Mouse (Mus musculus): ENCODE measurements around the gene Sox12. TPM values are rescaled to one million over a fixed set of nuclear protein-coding genes. Genes with fewer than 3 reads are reported as not detected.
"Not testable (repeated sequence)": the region's sequence is repeated elsewhere in the genome, so short reads cannot be mapped to it uniquely, and the experiment has no call there.

Gene Sox12
- total RNA-seq, 2 experiments from 2014 or later: 16.5 to 19.5 TPM

GRCm38 (mm10) chr2:152363245-152364147 lies 34.4 kb downstream of the Sox12 start:
- Histone ChIP-seq H3K27ac (no peak overlapping the region), H3K4me3 (no peak overlapping the region; the same call in 1 of the 2 replicates)
- DNase-seq (ENCODE audit: low spot score in 2 of 2): peak; percentile 66 to 67
- peak; percentile 72 for TF ChIP-seq CTCF (conservative IDR thresholded peaks at IDR 0.05)

GRCm38 (mm10) chr2:152361193-152361592 lies 36.7 kb downstream of the Sox12 start:
- TF ChIP-seq CTCF (conservative IDR thresholded peaks at IDR 0.05): no peak
- H3K4me3 ChIP-seq: no peak overlapping the region
- H3K27ac ChIP-seq: no peak overlapping the region
- DNase-seq (ENCODE audit: low spot score in 2 of 2): no peak

GRCm38 (mm10) chr2:152360271-152360775 lies 37.5 kb downstream of the Sox12 start:
- no peak overlapping the region for H3K4me3 ChIP-seq
- no peak for DNase-seq (ENCODE audit: low spot score in 2 of 2)
- H3K27ac ChIP-seq: 0 out of 2 replicates have a peak overlapping the region, but pooled peaks have one; percentile 43
- no peak for TF ChIP-seq CTCF (conservative IDR thresholded peaks at IDR 0.05)

GRCm38 (mm10) chr2:152359616-152360015 lies 38.2 kb downstream of the Sox12 start:
- TF ChIP-seq CTCF (conservative IDR thresholded peaks at IDR 0.05): no peak
- no peak for DNase-seq (ENCODE audit: low spot score in 2 of 2)

GRCm38 (mm10) chr2:152358977-152359376 lies 38.9 kb downstream of the Sox12 start:
- not testable (repeated sequence) for DNase-seq (ENCODE audit: low spot score in 2 of 2); H3K27ac ChIP-seq; H3K4me3 ChIP-seq
- peak; percentile 40 for TF ChIP-seq CTCF (conservative IDR thresholded peaks at IDR 0.05)

More at GRCm38 (mm10) chr2:152359616-152360015, 38.2 kb downstream of the Sox12 start:
- no peak overlapping the region for H3K4me3 ChIP-seq
- H3K27ac ChIP-seq: no peak overlapping the region

DNA sequence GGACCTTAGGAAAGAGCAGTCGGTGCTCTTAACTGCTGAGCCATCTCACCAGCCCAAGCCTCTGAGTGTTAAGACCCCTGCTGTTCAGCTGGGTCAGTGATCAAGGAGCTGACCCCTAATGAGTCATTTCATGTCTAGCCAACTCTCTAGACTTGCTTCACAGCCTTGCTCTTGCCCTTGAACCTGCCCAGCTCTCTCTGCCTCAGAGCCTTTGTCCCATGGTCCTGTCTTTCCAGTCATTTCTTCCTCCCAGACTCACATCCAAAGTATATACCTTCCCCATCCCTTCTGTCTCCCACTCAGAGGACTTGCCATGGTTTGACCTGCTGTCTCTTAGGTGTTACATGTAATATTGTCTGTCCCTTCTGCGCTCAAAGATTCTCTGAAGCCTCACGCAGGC lies 40.6 kb downstream of the Sox12 start:
- no peak for TF ChIP-seq CTCF (conservative IDR thresholded peaks at IDR 0.05)
- no peak overlapping the region for H3K4me3 ChIP-seq
- H3K27ac ChIP-seq: no peak overlapping the region
- no peak for DNase-seq (ENCODE audit: low spot score in 2 of 2)

GRCm38 (mm10) chr2:152349842-152350540 lies 47.9 kb downstream of the Sox12 start:
- no peak for TF ChIP-seq CTCF (conservative IDR thresholded peaks at IDR 0.05)
- H3K27ac ChIP-seq: no peak overlapping the region
- no peak for DNase-seq (ENCODE audit: low spot score in 2 of 2)

GRCm38 (mm10) chr2:152349205-152349604 lies 48.7 kb downstream of the Sox12 start:
- no peak overlapping the region for H3K4me3 ChIP-seq
- no peak for TF ChIP-seq CTCF (conservative IDR thresholded peaks at IDR 0.05)
- no peak for DNase-seq (ENCODE audit: low spot score in 2 of 2)
- H3K27ac ChIP-seq: no peak overlapping the region

More at GRCm38 (mm10) chr2:152349842-152350540, 47.9 kb downstream of the Sox12 start:
- H3K4me3 ChIP-seq: no peak overlapping the region

- TF ChIP-seq CTCF (conservative IDR thresholded peaks at IDR 0.05): no peak
- DNase-seq (ENCODE audit: low spot score in 2 of 2): no peak
- Histone ChIP-seq H3K27ac (no peak overlapping the region), H3K4me3 (no peak overlapping the region)
Observed at GRCm38 (mm10) chr2:152347722-152348121, 50.1 kb downstream of the Sox12 start.

DNA sequence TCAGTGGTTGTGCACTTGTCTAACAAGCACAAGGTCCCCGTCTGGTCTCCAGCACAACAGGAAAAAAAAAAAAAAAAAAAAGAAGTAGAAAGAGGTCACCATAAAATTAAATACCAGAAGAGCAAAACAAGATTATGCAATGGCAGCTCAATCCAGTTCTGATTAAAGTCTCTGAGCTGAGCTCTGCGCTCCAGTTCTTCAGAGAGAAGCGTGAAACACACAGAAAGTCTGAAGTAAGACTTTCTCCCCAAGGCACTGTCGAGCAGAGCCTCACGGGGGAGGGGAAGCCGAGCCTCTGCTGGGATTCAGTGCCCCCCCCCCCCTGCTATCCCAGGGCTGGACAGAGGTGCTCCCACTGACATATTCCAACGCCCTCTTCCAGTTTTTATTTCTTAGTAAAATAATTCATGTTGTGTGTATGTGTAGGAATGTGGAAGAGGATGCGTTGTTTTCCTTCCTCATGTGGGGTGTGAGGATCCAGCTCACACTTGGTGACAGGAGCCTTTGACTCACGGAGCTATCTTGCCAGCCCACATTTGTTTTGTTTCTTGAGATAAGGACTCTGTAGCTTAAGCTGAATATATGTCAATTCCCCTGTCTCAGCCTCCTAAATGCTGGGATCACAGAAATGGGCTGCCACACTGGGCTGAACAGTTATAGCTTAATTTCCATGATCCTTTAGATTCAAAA lies 50.9 kb downstream of the Sox12 start:
- TF ChIP-seq CTCF (conservative IDR thresholded peaks at IDR 0.05): no peak
- no peak for DNase-seq (ENCODE audit: low spot score in 2 of 2)
- no peak overlapping the region for H3K4me3 ChIP-seq
- no peak overlapping the region for H3K27ac ChIP-seq

- TF ChIP-seq CTCF (conservative IDR thresholded peaks at IDR 0.05): no peak
- H3K4me3 ChIP-seq: no peak overlapping the region
- H3K27ac ChIP-seq: no peak overlapping the region
- no peak for DNase-seq (ENCODE audit: low spot score in 2 of 2)
Observed at GRCm38 (mm10) chr2:152345393-152345792, 52.5 kb downstream of the Sox12 start.

DNA sequence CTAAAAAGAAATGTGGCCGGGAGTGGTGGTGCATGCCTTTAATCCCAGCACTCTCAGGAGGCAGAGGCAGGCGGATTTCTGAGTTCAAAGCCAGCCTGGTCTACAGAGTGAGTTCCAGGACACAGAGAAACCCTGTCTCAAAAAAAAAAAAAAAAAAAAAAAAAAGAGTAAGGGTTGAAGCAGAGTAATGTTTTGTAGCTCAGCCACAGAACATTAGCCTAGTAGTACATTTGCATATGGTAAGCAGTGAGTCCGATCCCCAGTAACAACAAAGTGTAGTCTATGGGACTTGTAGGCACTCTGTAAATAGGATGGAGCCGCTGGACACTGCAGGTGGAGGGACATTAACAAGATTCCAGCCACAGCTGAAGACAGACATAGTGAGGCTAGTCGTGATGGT lies 53.0 kb downstream of the Sox12 start:
- TF ChIP-seq CTCF (conservative IDR thresholded peaks at IDR 0.05): no peak
- no peak for DNase-seq (ENCODE audit: low spot score in 2 of 2)
- Histone ChIP-seq H3K27ac (no peak overlapping the region), H3K4me3 (no peak overlapping the region)
